ENCODE assay signal across 8 mouse cellular contexts in genomic region chr6:124847305-124847704, GRCm38 (mm10). TPM values are rescaled to one million over a fixed set of nuclear protein-coding genes. Genes with fewer than 3 reads are reported as not detected.
DNase-seq lines count a peak whose midpoint lies in the region; ATAC-seq lines count a peak whose summit lies in the region.

No protein-coding gene starts in this region.

- H3K9ac ChIP-seq in hindbrain, embryonic 13.5 days = no peak overlapping the region

- H3K4me1 ChIP-seq in hindbrain, embryonic 13.5 days (replicated peaks) = 0 out of 2 replicates have a peak, but pooled peaks cover 10% of the 10 kb centered on the region

- H3K27ac ChIP-seq in hindbrain, embryonic 13.5 days = peak overlapping the region; percentile 76

- no peak overlapping the region for H3K4me3 ChIP-seq in hindbrain, embryonic 13.5 days

- 5% methylated on average over 9 of the region's 9 CpGs for WGBS in hindbrain, embryonic 13.5 days

- H3K27me3 ChIP-seq in hindbrain, embryonic 13.5 days = no peaks in the 10 kb centered on the region

- ATAC-seq in hindbrain, embryonic 13.5 days (ENCODE audit: low FRiP score) = peak; percentile 69

- no peaks in the 10 kb centered on the region for H3K9me3 ChIP-seq in hindbrain, embryonic 13.5 days

- peak overlapping the region; percentile 20; the same call in 1 of the 2 replicates for H3K4me2 ChIP-seq in hindbrain, embryonic 13.5 days

- peaks cover 27% of the 10 kb centered on the region for H3K36me3 ChIP-seq in hindbrain, embryonic 13.5 days

- peak; percentile 89 for DNase-seq in MN1 (ENCODE audit: low spot score)
- peak; percentile 93 for DNase-seq in cerebellum, adult 9-11 months
- peak; percentile 86 to 96 for DNase-seq in frontal cortex, postnatal 14 days (ENCODE audit: low spot score in 2 of 2)
- DNase-seq in layer of hippocampus, postnatal 14 days (ENCODE audit: low spot score in 2 of 2) = peak; percentile 95 to 96
- peak; percentile 95 for DNase-seq in lung, postnatal 14 days
- peak; percentile 99 for DNase-seq in retina, embryonic 14.5 days (ENCODE audit: low spot score)
- DNase-seq in thymus, postnatal 36 days = peak; percentile 90 to 95

RNA-seq across cellular contexts. Expression of gene Gnb3, which starts 7.2 kb away (rescaled TPM):
- 0.78 and 1.3 TPM in 2 replicates for polyA plus RNA-seq in hindbrain, embryonic 13.5 days (2015; fragmentation: Nextera tagmentation; extraction: Ambion mirVana)
- under 1 TPM in 1 of 2 experiments, not detected in 1; 0.21 TPM for total RNA-seq in layer of hippocampus, postnatal 14 days (2021)

RNA-seq across cellular contexts. Expression of gene P3h3, which starts 10.2 kb away (rescaled TPM):
- 16.4 and 19.1 TPM in 2 replicates for polyA plus RNA-seq in hindbrain, embryonic 13.5 days (2015; fragmentation: Nextera tagmentation; extraction: Ambion mirVana)
- 10 to 100 TPM; 24.7 to 24.8 TPM for total RNA-seq in layer of hippocampus, postnatal 14 days (2021)

RNA-seq across cellular contexts. Expression of gene Gpr162, which starts 16.5 kb away (rescaled TPM):
- 21.3 and 22.5 TPM in 2 replicates for polyA plus RNA-seq in hindbrain, embryonic 13.5 days (2015; fragmentation: Nextera tagmentation; extraction: Ambion mirVana)
- 100 to 1,000 TPM; 180 to 193 TPM for total RNA-seq in layer of hippocampus, postnatal 14 days (2021)

RNA-seq across cellular contexts. Expression of gene Cdca3, which starts 18.0 kb away (rescaled TPM):
- polyA plus RNA-seq in hindbrain, embryonic 13.5 days (2015; fragmentation: Nextera tagmentation; extraction: Ambion mirVana) = 42.6 and 51.2 TPM in 2 replicates
- 1 to 10 TPM; 2.0 to 3.4 TPM for total RNA-seq in layer of hippocampus, postnatal 14 days (2021)

RNA-seq across cellular contexts. Expression of gene Usp5, which starts 18.0 kb away (rescaled TPM):
- 189 and 200 TPM in 2 replicates for polyA plus RNA-seq in hindbrain, embryonic 13.5 days (2015; fragmentation: Nextera tagmentation; extraction: Ambion mirVana)
- total RNA-seq in layer of hippocampus, postnatal 14 days (2021) = 100 to 1,000 TPM; 180 to 183 TPM
